Mouse (Mus musculus): ENCODE measurements around the gene Myef2. TPM values are rescaled to one million over a fixed set of nuclear protein-coding genes. Genes with fewer than 3 reads are reported as not detected.
"Not testable (repeated sequence)": the region's sequence is repeated elsewhere in the genome, so short reads cannot be mapped to it uniquely, and the experiment has no call there.

Myef2 gene
- 100 to 1,000 TPM; 118 to 121 TPM for total RNA-seq (2021)

- DNase-seq (ENCODE audit: extremely low spot score in 1 of 2, low spot score in 2 of 2), result peak; percentile 63 to 92
- intact Hi-C loops (cut with DNase I), result no loop called here
Measured at GRCm38 (mm10) chr2:125123477-125123852, at the start of gene Myef2. Gene Myef2 (minus strand): TSS chr2:125123661.

DNA sequence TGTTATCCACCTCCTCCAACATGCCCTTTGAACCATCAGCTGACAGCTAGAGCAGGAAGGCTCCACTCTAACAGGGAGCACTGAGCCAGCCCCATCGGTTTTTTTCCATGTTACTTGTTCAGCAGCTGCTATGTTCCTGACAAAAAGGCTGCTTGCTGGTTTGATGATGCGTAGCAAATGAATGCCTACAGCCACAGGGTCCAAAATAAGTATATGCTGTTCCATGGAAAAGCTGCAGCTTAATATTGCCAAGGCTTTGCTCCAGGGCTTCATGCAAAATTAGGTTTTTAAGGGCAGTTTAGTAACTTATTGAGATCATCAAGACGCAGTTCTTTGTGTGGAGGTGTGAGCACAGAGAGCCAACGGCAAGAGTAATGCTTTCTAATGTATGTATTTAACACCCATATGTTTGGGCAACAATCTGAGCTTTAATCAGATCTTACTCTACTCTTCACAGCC, 38.6 kb upstream of the Myef2 start:
- intact Hi-C loops (cut with DNase I), result no loop called here
- DNase-seq (ENCODE audit: extremely low spot score in 1 of 2, low spot score in 2 of 2), result no peak

GRCm38 (mm10) chr2:125155504-125155903, 32.0 kb upstream of the Myef2 start:
- intact Hi-C loops (cut with DNase I), result no loop called here
- no peak for DNase-seq (ENCODE audit: extremely low spot score in 1 of 2, low spot score in 2 of 2)

GRCm38 (mm10) chr2:125154294-125154693, 30.8 kb upstream of the Myef2 start:
- no peak for DNase-seq (ENCODE audit: extremely low spot score in 1 of 2, low spot score in 2 of 2)
- intact Hi-C loops (cut with DNase I), result no loop called here

DNA sequence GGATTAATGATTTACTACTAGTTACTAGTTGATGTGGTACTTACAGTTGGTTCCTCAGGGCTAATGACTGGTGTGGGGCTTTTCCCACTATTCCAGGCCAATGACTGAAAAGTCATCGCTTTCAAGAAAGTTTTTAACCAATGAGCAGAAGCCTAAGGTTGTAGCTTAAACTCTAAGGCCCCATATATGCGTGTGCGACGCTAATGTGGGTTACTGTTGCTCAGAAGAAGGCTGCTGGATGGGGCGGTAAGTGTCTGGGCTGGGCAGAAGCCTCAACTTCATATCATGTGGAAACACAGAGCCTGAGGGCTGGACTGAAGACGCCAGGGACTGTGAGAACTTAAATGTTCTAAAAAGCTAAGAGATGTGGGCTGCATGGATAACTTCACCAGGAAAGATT, 28.9 kb upstream of the Myef2 start, which contains the start of gene Slc12a1:
Gene Slc12a1, plus strand, starts transcription at position 118 of the 400 bp plus-strand sequence.
- no peak for DNase-seq (ENCODE audit: extremely low spot score in 1 of 2, low spot score in 2 of 2)
- intact Hi-C loops (cut with DNase I), result no loop called here

- no peak for DNase-seq (ENCODE audit: extremely low spot score in 1 of 2, low spot score in 2 of 2)
- intact Hi-C loops (cut with DNase I), result no loop called here
Measured at GRCm38 (mm10) chr2:125142336-125142735, 18.9 kb upstream of the Myef2 start.

GRCm38 (mm10) chr2:125136846-125137245, 13.4 kb upstream of the Myef2 start:
- DNase-seq (ENCODE audit: extremely low spot score in 1 of 2, low spot score in 2 of 2), result no peak
- intact Hi-C loops (cut with DNase I), result no loop called here

GRCm38 (mm10) chr2:125135903-125136811, 12.7 kb upstream of the Myef2 start, which contains the start of gene Ctxn2:
Gene Ctxn2 (plus strand): TSS chr2:125136692.
- intact Hi-C loops (cut with DNase I), result no loop called here
- peak; percentile 27 to 76 for DNase-seq (ENCODE audit: extremely low spot score in 1 of 2, low spot score in 2 of 2)

- intact Hi-C loops (cut with DNase I), result no loop called here
Measured at GRCm38 (mm10) chr2:125134113-125134512, 10.7 kb upstream of the Myef2 start.

GRCm38 (mm10) chr2:125126792-125127191, 3.3 kb upstream of the Myef2 start:
- DNase-seq (ENCODE audit: extremely low spot score in 1 of 2, low spot score in 2 of 2), result no peak
- intact Hi-C loops (cut with DNase I), result no loop called here

More at GRCm38 (mm10) chr2:125134113-125134512, 10.7 kb upstream of the Myef2 start:
- DNase-seq (ENCODE audit: extremely low spot score in 1 of 2, low spot score in 2 of 2), result no peak

DNA sequence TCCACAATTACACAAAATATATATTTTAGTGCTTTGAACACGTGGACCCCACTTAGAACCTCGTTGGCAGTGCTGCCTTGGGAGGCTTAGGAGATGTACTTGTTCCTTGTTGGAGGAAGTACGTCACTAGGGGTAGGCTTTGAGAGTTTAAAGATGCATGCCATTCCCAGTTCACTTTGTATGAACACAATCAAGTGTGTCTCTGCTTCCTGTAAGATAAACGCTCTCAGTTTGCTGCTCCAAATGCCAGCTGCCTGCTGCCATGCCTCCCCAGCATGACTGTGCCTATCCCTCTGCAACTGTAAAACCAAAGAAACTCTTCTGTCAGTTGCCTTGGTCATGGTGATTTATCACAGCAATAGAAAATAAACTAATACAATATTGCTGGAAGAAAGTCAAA, 2.4 kb upstream of the Myef2 start:
- DNase-seq (ENCODE audit: extremely low spot score in 1 of 2, low spot score in 2 of 2), result no peak
- intact Hi-C loops (cut with DNase I), result no loop called here

GRCm38 (mm10) chr2:125122624-125123476, 611 bp downstream of the Myef2 start:
- intact Hi-C loops (cut with DNase I), result no loop called here
- DNase-seq (ENCODE audit: extremely low spot score in 1 of 2, low spot score in 2 of 2), result peak; percentile 19 to 67

DNA sequence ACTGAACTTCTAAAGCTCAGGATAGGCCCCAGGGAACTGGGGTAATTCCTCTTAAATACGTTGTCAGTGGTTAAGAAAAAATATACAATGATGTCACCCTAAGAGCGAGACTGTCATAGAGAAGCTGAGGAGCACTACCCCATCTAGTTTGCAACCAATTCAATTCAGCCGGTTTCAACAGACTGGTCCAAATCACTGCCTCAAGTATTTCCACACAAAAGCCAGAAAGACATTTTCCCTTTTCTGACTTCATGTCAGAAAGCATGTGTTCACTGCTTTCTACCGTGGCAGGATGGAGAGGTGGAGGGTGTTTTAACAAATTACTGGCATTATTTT, 1.2 kb downstream of the Myef2 start:
- intact Hi-C loops (cut with DNase I), result no loop called here
- DNase-seq (ENCODE audit: extremely low spot score in 1 of 2, low spot score in 2 of 2), result no peak

- intact Hi-C loops (cut with DNase I), result no loop called here
- DNase-seq (ENCODE audit: extremely low spot score in 1 of 2, low spot score in 2 of 2), result peak in 1 of 2 experiments; percentile 49
Measured at GRCm38 (mm10) chr2:125119381-125120110, 3.9 kb downstream of the Myef2 start.

GRCm38 (mm10) chr2:125106536-125106935, 16.9 kb downstream of the Myef2 start:
- intact Hi-C loops (cut with DNase I), result not testable (repeated sequence)

DNA sequence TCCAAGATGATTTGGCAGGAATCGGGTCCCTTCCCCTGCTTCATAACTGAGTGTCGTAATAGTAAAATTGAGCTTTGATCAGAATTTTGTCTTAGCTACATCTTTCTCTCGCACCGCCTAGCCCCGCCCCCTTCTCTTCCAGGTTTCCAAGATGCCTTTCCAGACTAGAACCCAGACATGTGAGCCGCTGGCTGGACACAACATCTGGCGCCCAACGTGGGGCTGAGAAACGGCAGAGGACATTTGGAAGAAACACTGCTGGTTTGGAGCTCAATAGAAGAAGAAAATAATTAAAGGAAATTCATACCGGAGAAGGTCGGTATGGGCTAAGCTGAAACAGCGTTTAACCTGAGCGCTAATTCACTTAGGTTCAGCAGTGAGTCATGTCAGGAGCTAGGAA, 19.0 kb downstream of the Myef2 start:
- DNase-seq (ENCODE audit: extremely low spot score in 1 of 2, low spot score in 2 of 2); intact Hi-C loops (cut with DNase I): not testable (repeated sequence)

More at GRCm38 (mm10) chr2:125106536-125106935, 16.9 kb downstream of the Myef2 start:
- not testable (repeated sequence) for DNase-seq (ENCODE audit: extremely low spot score in 1 of 2, low spot score in 2 of 2)

DNA sequence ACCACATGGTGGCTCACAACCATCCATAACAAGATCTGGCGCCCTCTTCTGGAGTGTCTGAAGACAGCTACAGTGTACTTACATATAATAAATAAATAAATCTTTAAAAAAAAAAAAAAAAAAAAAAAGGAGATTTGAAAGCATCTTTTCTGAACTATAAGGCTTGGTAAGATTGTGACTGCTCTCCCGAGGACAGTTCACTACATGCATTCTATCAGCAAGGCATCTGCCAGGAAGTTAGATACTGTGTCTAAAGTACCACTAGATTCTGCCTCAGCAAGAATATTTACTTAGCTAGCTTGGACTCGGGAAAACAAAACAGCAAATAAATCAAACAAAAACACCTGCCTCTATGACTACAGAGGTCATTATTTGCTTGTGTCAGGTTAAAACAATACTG, 31.3 kb downstream of the Myef2 start:
- intact Hi-C loops (cut with DNase I); DNase-seq (ENCODE audit: extremely low spot score in 1 of 2, low spot score in 2 of 2): not testable (repeated sequence)

DNA sequence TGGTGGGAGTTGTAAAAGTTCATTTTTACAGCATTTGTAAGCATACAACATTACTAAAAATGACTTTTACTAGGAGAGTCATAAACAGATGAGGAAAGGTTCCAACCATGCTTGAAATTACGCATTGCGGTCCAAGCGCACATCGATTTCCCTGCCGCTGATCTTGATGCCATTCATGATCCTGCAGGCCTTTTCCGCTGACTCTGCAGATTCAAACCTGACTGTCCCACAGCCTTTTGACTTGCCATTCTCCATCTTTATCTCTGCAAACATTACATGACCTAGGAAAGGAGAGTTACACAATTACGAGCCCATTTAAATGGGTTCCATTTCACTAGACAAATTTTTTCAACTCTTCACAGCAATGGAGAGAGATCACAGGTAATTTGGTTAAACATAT, 34.7 kb downstream of the Myef2 start:
- intact Hi-C loops (cut with DNase I), result no loop called here
- no peak for DNase-seq (ENCODE audit: extremely low spot score in 1 of 2, low spot score in 2 of 2)

- intact Hi-C loops (cut with DNase I), result no loop called here
- no peak for DNase-seq (ENCODE audit: extremely low spot score in 1 of 2, low spot score in 2 of 2)
Measured at GRCm38 (mm10) chr2:125083879-125084278, 39.6 kb downstream of the Myef2 start.
